Mouse (Mus musculus) inflammation-experienced regulatory T-cells, adult 16 weeks (primary cell): Measurements from ENCODE around the gene Gm44511. TPM values are rescaled to one million over a fixed set of nuclear protein-coding genes. Genes with fewer than 3 reads are reported as not detected.

Source experiments
- polyA plus RNA-seq: library from polyadenylated mRNA; unstranded; fragments of 100-300 nt; shearing (Covaris generic); gene quantifications from one replicate; pipeline ENCODE4 v1.2.1, GENCODE M21; 2017

Gene Gm44511
- polyA plus RNA-seq, result not detected

GRCm38 (mm10) chr6:128826132-128826531, at the start of gene Gm44511, which contains the start of gene Klrb1b:
Gene Gm44511, minus strand, starts transcription at chr6:128826315.
Gene Klrb1b, minus strand, starts transcription at chr6:128826331.

DNA sequence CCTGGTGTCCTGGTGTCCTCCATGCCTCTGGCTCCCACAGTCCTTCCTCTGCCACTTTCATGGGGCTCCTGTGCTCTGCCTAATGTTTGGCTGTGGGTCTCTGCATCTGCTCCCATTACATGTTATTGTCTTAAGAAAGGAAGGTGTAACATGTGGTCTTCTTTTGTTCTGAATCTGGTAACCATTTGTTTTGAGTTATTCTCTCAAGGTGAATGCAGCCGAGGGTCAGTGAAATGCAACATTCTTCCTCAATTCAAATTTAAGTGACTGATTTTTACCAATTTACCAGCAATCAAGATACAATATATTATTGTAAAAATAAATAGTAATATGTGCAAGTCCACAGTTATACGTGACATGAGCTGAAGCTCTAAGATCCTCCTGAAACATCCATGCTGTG, 37.0 kb downstream of the Gm44511 start, which contains the start of gene Klrb1c:
TSS of gene Klrb1c (minus strand) at position 101 of the 400 bp plus-strand sequence.

Other genes with a start within 250 kb of the Gm44511 start
- gene A2ml1, start 244.7 kb downstream of the Gm44511 start, polyA plus RNA-seq, result 0.18 TPM
- 0.59 TPM for gene Klrb1a, start 202.8 kb downstream of the Gm44511 start, polyA plus RNA-seq
- not detected for gene Clec2h, start 163.9 kb downstream of the Gm44511 start, polyA plus RNA-seq
- gene Klrb1, start 103.3 kb downstream of the Gm44511 start, polyA plus RNA-seq, result not detected
- gene Klrb1c, start 37.1 kb downstream of the Gm44511 start, polyA plus RNA-seq, result 5.5 TPM
- gene Klrb1b, start within 50 bp of the Gm44511 start, polyA plus RNA-seq, result 0.13 TPM
- 140 TPM for gene Clec2i, start 61.3 kb upstream of the Gm44511 start, polyA plus RNA-seq
- gene BC035044, start 64.8 kb upstream of the Gm44511 start, polyA plus RNA-seq, result 3.7 TPM
- not detected for gene Clec2g, start 108.1 kb upstream of the Gm44511 start, polyA plus RNA-seq
- gene Klrb1f, start 219.6 kb upstream of the Gm44511 start, polyA plus RNA-seq, result 5.2 TPM